Mouse (Mus musculus) layer of hippocampus, adult 2 months (tissue): Measurements from ENCODE around the gene Rnaseh2b. TPM values are rescaled to one million over a fixed set of nuclear protein-coding genes. Genes with fewer than 3 reads are reported as not detected.

ENCODE experiments used
- DNase-seq, 2 experiments: peaks; one replicate each; pipeline ENCODE4 v3.0.0; 2022; ENCODE audit warnings: low spot score in 2 of 2
- H3K27ac ChIP-seq: fragments of 200-600 bp; 2 replicates; pipeline ENCODE4 v1.8.1; 2022
- H3K4me3 ChIP-seq: fragments of 200-600 bp; 2 replicates; pipeline ENCODE4 v1.8.1; 2022; ENCODE audit warnings: mild to moderate bottlenecking
- CTCF ChIP-seq: fragments of 200-600 bp; conservative IDR thresholded peaks from 2 replicates; pipeline ENCODE4 v1.8.1; 2022; ENCODE audit warnings: antibody characterized with exemption, mild to moderate bottlenecking, moderate library complexity
- total RNA-seq, 2 experiments: library from RNA; stranded (reverse); gene quantifications; 2 replicates each; pipeline ENCODE4 v1.2.3; 2021

Gene Rnaseh2b
- total RNA-seq, 2 experiments from 2014 or later: 8.5 to 10.7 TPM

GRCm38 (mm10) chr14:62353372-62353771 lies 61.0 kb downstream of the Rnaseh2b start:
- DNase-seq: no peak
- no peak for TF ChIP-seq CTCF
- no peak overlapping the region for H3K4me3 ChIP-seq
- no peak overlapping the region for H3K27ac ChIP-seq

- DNase-seq: no peak
- Histone ChIP-seq H3K4me3 (no peak overlapping the region), H3K27ac (no peak overlapping the region)
- TF ChIP-seq CTCF: no peak
Measured at GRCm38 (mm10) chr14:62353793-62354192, 61.4 kb downstream of the Rnaseh2b start.

- DNase-seq: no peak
- no peak overlapping the region for H3K4me3 ChIP-seq
- no peak for TF ChIP-seq CTCF
- H3K27ac ChIP-seq: no peak overlapping the region
Measured at GRCm38 (mm10) chr14:62355201-62355600, 62.8 kb downstream of the Rnaseh2b start.

- Histone ChIP-seq H3K27ac (no peak overlapping the region), H3K4me3 (no peak overlapping the region)
- no peak for DNase-seq
- TF ChIP-seq CTCF: no peak
Measured at GRCm38 (mm10) chr14:62361263-62361980, 69.0 kb downstream of the Rnaseh2b start.

- no peak for DNase-seq
- no peak overlapping the region for H3K27ac ChIP-seq
- no peak for TF ChIP-seq CTCF
- no peak overlapping the region for H3K4me3 ChIP-seq
Measured at GRCm38 (mm10) chr14:62363774-62364173, 71.4 kb downstream of the Rnaseh2b start.

GRCm38 (mm10) chr14:62370819-62371218 lies 78.4 kb downstream of the Rnaseh2b start:
- DNase-seq: no peak
- H3K27ac ChIP-seq: no peak overlapping the region
- TF ChIP-seq CTCF: no peak
- no peak overlapping the region for H3K4me3 ChIP-seq

GRCm38 (mm10) chr14:62374001-62374400 lies 81.6 kb downstream of the Rnaseh2b start:
- no peak for DNase-seq
- Histone ChIP-seq H3K4me3 (no peak overlapping the region), H3K27ac (no peak overlapping the region)
- no peak for TF ChIP-seq CTCF

- Histone ChIP-seq H3K27ac (no peak overlapping the region), H3K4me3 (no peak overlapping the region)
- no peak for TF ChIP-seq CTCF
- no peak for DNase-seq
Measured at GRCm38 (mm10) chr14:62375694-62376093, 83.3 kb downstream of the Rnaseh2b start.

GRCm38 (mm10) chr14:62376115-62376514 lies 83.7 kb downstream of the Rnaseh2b start:
- DNase-seq: no peak
- Histone ChIP-seq H3K27ac (no peak overlapping the region), H3K4me3 (no peak overlapping the region)
- TF ChIP-seq CTCF: no peak

- Histone ChIP-seq H3K4me3 (no peak overlapping the region), H3K27ac (no peak overlapping the region)
- TF ChIP-seq CTCF: no peak
- DNase-seq: no peak
Measured at GRCm38 (mm10) chr14:62379391-62379790, 87.0 kb downstream of the Rnaseh2b start.

- no peak for TF ChIP-seq CTCF
- DNase-seq: no peak
- Histone ChIP-seq H3K4me3 (no peak overlapping the region), H3K27ac (no peak overlapping the region)
Measured at GRCm38 (mm10) chr14:62380606-62381005, 88.2 kb downstream of the Rnaseh2b start.

- no peak for DNase-seq
- Histone ChIP-seq H3K27ac (no peak overlapping the region), H3K4me3 (no peak overlapping the region)
- no peak for TF ChIP-seq CTCF
Measured at GRCm38 (mm10) chr14:62383109-62383508, 90.7 kb downstream of the Rnaseh2b start.

- DNase-seq: no peak
- Histone ChIP-seq H3K27ac (no peak overlapping the region), H3K4me3 (no peak overlapping the region)
- no peak for TF ChIP-seq CTCF
Measured at GRCm38 (mm10) chr14:62383786-62384299, 91.5 kb downstream of the Rnaseh2b start.
